Mouse (Mus musculus) c-Kit-positive CD71-negative TER-119-negative erythroid progenitor cells, embryonic 14.5 days (primary cell): ENCODE results near the gene Cdh1.

ENCODE experiments used
- DNase-seq: peaks from one replicate; pipeline ENCODE4 v3.0.0-alpha.2; 2013; ENCODE audit warnings: low read depth

The Cdh1 gene

GRCm38 (mm10) chr8:106623451-106623850 lies 20.3 kb downstream of the Cdh1 start:
- no peak for DNase-seq

GRCm38 (mm10) chr8:106623954-106624353 lies 20.8 kb downstream of the Cdh1 start:
- DNase-seq = no peak

- DNase-seq = no peak
Observed at GRCm38 (mm10) chr8:106624743-106625142, 21.6 kb downstream of the Cdh1 start.

- no peak for DNase-seq
Observed at GRCm38 (mm10) chr8:106626096-106626865, 23.1 kb downstream of the Cdh1 start.

GRCm38 (mm10) chr8:106628291-106628964 lies 25.3 kb downstream of the Cdh1 start:
- DNase-seq = no peak

- no peak for DNase-seq
Observed at GRCm38 (mm10) chr8:106629456-106629855, 26.3 kb downstream of the Cdh1 start.

- DNase-seq = no peak
Observed at GRCm38 (mm10) chr8:106631904-106632303, 28.8 kb downstream of the Cdh1 start.

- no peak for DNase-seq
Observed at GRCm38 (mm10) chr8:106632650-106633049, 29.5 kb downstream of the Cdh1 start.

GRCm38 (mm10) chr8:106633361-106634158 lies 30.4 kb downstream of the Cdh1 start:
- DNase-seq = no peak

GRCm38 (mm10) chr8:106635284-106635683 lies 32.1 kb downstream of the Cdh1 start:
- no peak for DNase-seq

GRCm38 (mm10) chr8:106637446-106637845 lies 34.3 kb downstream of the Cdh1 start:
- no peak for DNase-seq

- DNase-seq = no peak
Observed at GRCm38 (mm10) chr8:106638768-106639295, 35.7 kb downstream of the Cdh1 start.

GRCm38 (mm10) chr8:106640212-106640611 lies 37.1 kb downstream of the Cdh1 start:
- DNase-seq = no peak

- DNase-seq = no peak
Observed at GRCm38 (mm10) chr8:106640921-106641320, 37.8 kb downstream of the Cdh1 start.

- no peak for DNase-seq
Observed at GRCm38 (mm10) chr8:106642172-106642571, 39.0 kb downstream of the Cdh1 start.

- DNase-seq = no peak
Observed at GRCm38 (mm10) chr8:106643100-106643499, 39.9 kb downstream of the Cdh1 start.

GRCm38 (mm10) chr8:106644957-106645356 lies 41.8 kb downstream of the Cdh1 start:
- DNase-seq = no peak

- DNase-seq = no peak
Observed at GRCm38 (mm10) chr8:106646153-106646552, 43.0 kb downstream of the Cdh1 start.

- DNase-seq = no peak
Observed at GRCm38 (mm10) chr8:106646731-106647130, 43.6 kb downstream of the Cdh1 start.

GRCm38 (mm10) chr8:106647387-106647786 lies 44.2 kb downstream of the Cdh1 start:
- DNase-seq = peak; percentile 67

- no peak for DNase-seq
Observed at GRCm38 (mm10) chr8:106648421-106648820, 45.3 kb downstream of the Cdh1 start.

GRCm38 (mm10) chr8:106651994-106652393 lies 48.8 kb downstream of the Cdh1 start:
- no peak for DNase-seq
